Mouse (Mus musculus): ENCODE data around the gene Gm20441. TPM values are rescaled to one million over a fixed set of nuclear protein-coding genes. Genes with fewer than 3 reads are reported as not detected.
A peak's percentile ranks its signal among the peaks of the same experiment; 100 is the strongest.
"Not testable (repeated sequence)": the region's sequence is repeated elsewhere in the genome, so short reads cannot be mapped to it uniquely, and the experiment has no call there.

The Gm20441 gene
- total RNA-seq, 1 experiment from 2014 or later: not detected

DNA sequence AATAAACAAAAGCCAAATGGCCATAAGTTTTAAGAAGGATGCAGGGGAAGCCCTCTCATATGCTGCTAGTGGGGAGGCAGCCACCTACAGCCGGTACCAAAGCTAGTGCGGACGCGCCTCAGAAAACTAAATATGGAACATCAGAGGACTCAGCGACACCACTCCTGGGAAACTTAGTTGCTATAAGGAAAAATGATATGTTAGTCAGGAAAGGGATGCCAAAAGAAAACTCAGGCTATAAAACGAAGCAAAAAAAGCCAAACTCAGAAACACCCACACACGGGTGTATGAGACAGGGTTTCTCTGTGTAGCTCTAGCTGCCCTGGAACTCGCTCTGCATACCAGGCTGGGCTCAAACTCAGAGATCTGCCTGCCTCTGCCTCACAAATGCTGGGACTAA is 7.5 kb upstream of the Gm20441 start:
- ATAC-seq (ENCODE audit: extremely low read depth, insufficient number of reproducible peaks, low FRiP score, poor library complexity, severe bottlenecking): no peak

DNA sequence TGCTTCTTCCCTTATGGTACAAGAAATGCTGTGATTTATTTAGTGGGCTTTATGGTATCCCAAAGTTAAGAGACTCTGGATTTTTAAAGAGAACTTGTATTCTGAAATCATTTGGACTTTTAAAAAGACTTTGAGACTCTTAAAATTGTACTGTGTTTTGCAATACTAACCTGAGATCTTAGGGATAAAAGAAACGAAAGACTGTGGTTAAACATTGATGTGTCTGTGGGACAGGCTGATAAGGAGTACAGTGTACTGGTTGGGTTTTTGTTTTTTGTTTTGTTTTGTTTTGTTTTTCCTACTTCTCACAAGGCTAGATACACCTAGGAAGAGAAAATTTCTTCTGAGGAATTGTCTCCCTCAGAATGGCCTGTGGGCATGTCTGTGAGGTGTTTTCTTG is 4.7 kb upstream of the Gm20441 start:
- ATAC-seq (ENCODE audit: extremely low read depth, insufficient number of reproducible peaks, low FRiP score, poor library complexity, severe bottlenecking): no peak

DNA sequence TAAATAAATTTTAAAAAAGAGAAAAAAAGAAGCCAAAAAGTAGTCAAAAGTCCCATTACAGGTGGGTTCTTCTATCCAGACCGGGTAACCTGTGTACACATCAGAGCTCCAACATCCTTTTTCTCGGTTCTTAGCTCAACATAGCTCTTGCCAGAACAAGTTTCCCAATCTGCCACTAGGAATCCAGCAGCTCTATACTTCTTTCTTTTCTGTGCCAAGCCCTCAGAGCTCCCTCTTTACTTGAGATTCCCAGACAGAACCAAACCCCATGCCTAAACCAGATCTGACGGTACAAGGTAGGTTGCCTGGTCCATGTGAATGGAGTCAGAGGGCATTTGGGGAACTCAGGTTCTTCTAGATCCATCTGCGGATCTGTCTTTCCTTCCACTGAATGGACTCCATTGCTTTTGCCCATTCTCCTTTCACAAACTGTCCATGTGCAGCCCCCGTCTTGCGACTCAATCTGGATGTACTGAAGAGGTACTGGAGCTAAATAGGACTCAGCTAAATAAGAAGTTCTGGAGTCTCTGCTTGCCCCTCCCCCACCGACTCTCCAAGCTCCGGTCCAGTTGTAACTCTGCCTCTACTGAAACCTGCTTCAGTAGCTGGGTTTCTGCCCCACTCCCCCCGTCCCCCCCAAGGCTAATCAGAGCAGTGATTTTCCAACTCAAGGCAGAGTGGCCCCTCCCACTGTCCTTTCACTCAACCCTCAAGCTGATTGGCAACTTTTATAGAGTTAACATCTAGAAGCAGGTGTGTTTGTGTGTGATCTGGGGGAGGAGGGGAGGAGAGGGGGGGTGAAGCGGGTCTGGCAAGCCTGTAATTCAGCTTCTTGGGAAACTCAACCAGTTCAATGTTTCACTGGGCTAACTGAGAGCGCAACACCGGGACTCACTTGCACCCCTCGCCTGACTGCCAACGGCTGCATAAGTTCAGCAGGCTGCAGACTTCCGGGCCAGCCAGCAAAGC is 1.3 kb downstream of the Gm20441 start:
- no peak for ATAC-seq (ENCODE audit: extremely low read depth, insufficient number of reproducible peaks, low FRiP score, poor library complexity, severe bottlenecking)

- ATAC-seq (ENCODE audit: extremely low read depth, insufficient number of reproducible peaks, low FRiP score, poor library complexity, severe bottlenecking): no peak
Measured at GRCm38 (mm10) chr10:75777885-75778284, 2.9 kb downstream of the Gm20441 start.

- ATAC-seq (ENCODE audit: extremely low read depth, insufficient number of reproducible peaks, low FRiP score, poor library complexity, severe bottlenecking): no peak
Measured at GRCm38 (mm10) chr10:75776562-75776961, 4.2 kb downstream of the Gm20441 start.

DNA sequence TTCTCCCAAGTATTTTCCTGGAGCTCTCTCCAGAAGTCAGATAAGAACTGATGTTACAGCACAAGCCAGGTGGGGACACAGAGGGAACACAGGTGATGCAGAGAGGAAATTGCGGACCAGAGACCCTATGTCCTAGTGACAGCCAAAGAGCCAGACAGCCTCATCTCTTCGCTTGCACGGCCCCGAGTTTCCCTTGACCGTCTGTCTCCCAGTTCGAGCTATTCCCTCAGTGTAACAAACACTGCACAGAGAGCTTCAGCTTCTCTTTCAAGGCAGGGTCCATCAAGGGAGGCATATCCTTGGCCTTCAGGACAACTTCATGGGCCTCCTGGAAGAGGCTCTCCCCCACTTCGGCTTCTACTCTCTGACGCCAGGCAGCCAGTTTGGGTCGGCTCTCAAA is 6.2 kb downstream of the Gm20441 start:
- ATAC-seq (ENCODE audit: extremely low read depth, insufficient number of reproducible peaks, low FRiP score, poor library complexity, severe bottlenecking): no peak

- no peak for ATAC-seq (ENCODE audit: extremely low read depth, insufficient number of reproducible peaks, low FRiP score, poor library complexity, severe bottlenecking)
Measured at GRCm38 (mm10) chr10:75774102-75774501, 6.7 kb downstream of the Gm20441 start.

- ATAC-seq (ENCODE audit: extremely low read depth, insufficient number of reproducible peaks, low FRiP score, poor library complexity, severe bottlenecking): peak; percentile 96
Measured at GRCm38 (mm10) chr10:75772795-75773664, 7.7 kb downstream of the Gm20441 start, which contains the start of gene Ddt. Gene Ddt, minus strand, starts transcription at chr10:75773414.

GRCm38 (mm10) chr10:75767756-75768155 is 13.0 kb downstream of the Gm20441 start:
- not testable (repeated sequence) for ATAC-seq (ENCODE audit: extremely low read depth, insufficient number of reproducible peaks, low FRiP score, poor library complexity, severe bottlenecking)

DNA sequence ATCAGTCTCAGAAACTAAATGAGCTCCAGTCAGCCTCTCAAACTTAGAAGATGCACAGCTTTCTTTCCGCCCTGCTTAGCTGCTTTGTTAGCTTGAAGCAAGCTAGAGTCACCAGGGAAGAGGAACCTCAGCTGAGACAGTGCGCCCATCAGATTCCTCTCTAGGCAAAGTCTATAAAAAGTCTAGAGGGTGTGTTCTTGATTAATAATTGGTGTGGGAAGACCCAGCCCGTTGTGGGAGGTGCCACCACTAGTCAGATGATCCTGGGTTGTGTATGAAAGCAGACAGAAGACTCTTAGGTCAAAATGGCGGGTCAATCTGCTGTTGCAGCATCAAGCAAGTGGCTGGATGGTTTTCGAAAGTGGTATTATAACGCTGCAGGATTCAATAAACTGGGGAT is 13.9 kb downstream of the Gm20441 start:
- ATAC-seq (ENCODE audit: extremely low read depth, insufficient number of reproducible peaks, low FRiP score, poor library complexity, severe bottlenecking): no peak

DNA sequence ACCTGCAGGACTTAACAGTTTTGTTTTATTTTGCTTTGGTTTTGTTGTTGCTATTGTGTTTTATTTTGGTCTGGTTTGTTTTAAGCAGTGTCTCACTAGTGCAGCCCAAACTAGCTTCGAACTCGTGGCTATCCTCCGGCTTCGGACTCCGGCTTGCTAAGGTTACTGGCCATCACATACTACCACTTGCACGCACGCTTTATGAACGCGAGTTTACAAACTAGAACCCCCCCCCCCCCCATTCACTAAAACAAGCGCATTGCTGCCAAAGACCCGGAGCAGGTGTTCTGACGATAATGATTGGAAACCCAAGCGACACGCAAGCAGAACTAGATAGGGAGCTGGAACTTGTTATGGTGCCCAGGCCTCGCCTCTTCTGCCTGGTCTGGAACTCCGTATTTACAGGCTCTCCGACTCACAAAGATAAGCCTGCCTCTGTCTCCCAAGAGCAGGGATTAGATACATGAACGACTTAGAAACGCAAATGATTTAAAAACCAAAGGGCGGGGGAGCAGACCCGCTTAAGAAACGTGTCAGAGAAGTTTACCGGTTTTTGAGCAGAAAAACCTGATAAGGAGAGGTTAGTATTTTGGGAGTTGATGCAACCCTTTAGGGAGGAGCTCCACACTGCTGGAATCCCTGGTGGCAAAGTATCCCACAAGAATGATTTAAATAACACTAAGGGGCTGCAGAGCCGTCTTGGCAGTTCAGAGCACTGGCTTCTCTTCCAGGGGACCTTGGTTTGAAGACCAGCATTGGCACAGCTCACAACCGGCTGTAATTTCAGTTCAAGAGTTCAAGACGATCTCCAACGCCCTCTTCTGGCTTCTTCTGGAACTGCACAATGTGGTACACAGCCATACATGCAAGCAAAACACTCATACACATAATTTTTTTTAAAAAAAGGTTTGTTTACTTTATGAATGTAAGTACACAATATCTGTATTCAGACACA is 16.0 kb downstream of the Gm20441 start:
- peak; percentile 44 for ATAC-seq (ENCODE audit: extremely low read depth, insufficient number of reproducible peaks, low FRiP score, poor library complexity, severe bottlenecking)

DNA sequence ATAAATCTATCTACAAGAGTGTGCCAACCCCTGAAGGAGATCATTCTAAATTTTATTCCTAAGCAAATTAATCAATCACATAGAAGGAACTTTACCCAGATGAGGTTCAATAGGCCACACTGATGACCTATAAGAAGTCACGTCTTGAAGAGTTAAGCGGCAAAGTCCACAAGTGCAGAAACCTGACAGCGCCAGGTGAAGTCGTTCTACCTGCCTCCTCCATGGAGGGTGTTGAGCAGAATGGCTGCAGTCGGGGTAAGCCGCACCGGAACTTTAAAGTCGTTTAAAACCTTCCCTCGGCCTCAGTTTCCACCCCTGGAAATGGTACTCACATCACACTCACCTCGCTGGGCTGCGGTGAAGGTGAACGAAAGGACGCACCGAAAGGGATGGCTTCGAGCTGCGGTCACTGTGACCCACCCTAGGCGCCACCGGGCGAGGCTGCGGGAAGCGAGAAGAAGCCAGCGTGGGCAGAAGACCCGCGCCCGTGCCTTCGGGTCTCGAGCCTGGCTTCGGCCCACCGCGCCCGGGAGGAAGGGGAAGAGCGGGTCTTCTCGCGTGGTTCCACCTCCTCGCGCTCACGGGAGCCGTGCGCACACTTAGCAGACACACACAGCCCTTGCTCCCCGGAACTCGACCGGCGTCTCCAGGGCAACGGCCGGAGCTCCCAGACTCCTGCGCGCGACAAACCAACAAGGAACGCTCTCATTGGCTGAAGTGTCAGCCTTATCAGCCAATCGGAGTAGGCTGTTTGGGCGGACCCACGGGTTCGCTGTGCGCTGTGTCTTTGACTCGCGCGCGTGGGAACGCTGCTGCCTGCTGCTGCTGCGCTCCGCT is 16.9 kb downstream of the Gm20441 start, which contains the start of gene Cabin1:
TSS of gene Cabin1 (minus strand) at position 660 of the 837 bp plus-strand sequence.
- ATAC-seq (ENCODE audit: extremely low read depth, insufficient number of reproducible peaks, low FRiP score, poor library complexity, severe bottlenecking): peak; percentile 99

- no peak for ATAC-seq (ENCODE audit: extremely low read depth, insufficient number of reproducible peaks, low FRiP score, poor library complexity, severe bottlenecking)
Measured at GRCm38 (mm10) chr10:75762413-75762812, 18.3 kb downstream of the Gm20441 start.

GRCm38 (mm10) chr10:75760311-75760710 is 20.4 kb downstream of the Gm20441 start:
- ATAC-seq (ENCODE audit: extremely low read depth, insufficient number of reproducible peaks, low FRiP score, poor library complexity, severe bottlenecking): no peak

GRCm38 (mm10) chr10:75756719-75757118 is 24.0 kb downstream of the Gm20441 start:
- no peak for ATAC-seq (ENCODE audit: extremely low read depth, insufficient number of reproducible peaks, low FRiP score, poor library complexity, severe bottlenecking)

DNA sequence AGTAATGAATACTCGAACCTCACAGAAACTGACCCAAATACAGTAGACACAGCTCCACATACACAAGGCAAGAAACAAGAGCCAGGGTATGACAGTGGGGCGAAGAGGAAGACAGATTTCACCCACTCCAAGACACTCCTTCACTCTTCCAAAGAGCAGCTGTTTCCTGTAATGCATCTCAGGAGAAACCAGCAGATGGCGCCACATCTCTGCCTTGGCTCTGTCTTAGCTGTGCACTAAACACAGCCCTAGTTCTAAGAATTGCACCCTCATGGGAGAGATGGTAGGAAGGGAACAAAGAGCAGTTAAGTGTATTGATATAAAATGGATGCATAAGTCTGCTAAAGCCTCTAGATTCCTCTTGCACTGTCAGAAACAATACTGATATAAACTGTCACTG is 36.7 kb downstream of the Gm20441 start:
- peak; percentile 63 for ATAC-seq (ENCODE audit: extremely low read depth, insufficient number of reproducible peaks, low FRiP score, poor library complexity, severe bottlenecking)

DNA sequence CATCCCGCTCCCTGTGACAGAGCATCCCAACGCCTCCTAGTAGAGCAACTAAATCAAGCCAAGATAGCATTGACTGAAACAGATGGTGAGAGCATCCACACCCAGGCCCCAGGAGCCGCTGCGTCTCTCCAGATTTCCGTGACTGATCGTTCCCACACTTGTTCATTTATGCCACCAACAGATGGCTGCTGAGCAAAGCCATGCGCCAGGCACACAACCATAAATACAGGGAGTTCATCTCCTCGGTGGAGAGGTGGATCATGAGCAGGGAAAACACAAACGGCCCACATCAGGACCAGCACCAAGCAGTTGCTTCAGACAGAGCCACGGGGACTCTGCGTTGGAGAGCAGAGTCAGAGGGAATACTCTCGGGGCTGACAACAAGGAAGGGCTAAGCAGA is 37.4 kb downstream of the Gm20441 start:
- ATAC-seq (ENCODE audit: extremely low read depth, insufficient number of reproducible peaks, low FRiP score, poor library complexity, severe bottlenecking): no peak

DNA sequence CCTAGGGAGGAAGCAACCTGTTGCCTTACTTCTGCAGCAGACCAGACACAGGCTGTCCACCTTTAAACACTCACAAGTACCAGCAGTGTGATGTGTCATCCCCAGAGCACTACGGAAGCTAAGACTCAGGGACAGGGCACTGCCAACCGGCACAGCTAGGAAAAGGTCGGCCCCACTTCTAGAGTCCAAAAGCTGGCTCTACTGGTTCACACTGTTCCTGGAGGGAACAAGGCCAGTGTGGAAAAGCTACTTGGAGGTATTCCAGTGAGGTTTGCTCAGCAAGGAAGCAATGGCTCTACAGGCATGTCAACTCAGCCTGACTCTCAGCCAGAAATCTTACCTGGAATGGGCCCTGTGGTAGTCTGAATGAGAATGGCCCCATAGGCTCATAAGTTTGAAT is 39.9 kb downstream of the Gm20441 start:
- ATAC-seq (ENCODE audit: extremely low read depth, insufficient number of reproducible peaks, low FRiP score, poor library complexity, severe bottlenecking): no peak

All from neutrophil, adult 5-6 weeks (primary cell).